Mouse (Mus musculus) heart, adult 2 months (tissue): Measurements from ENCODE around the gene Prkar1b.

Experiments used
- EP300 ChIP-seq: fragments of 200-500 bp; IDR thresholded peaks from 2 replicates; pipeline ENCODE4 v1.6.1; 2011; ENCODE audit warnings: low read depth, low read length, control low read depth; ENCODE audit not compliant: insufficient read depth
- POLR2A ChIP-seq: fragments of 200-500 bp; IDR thresholded peaks from 2 replicates; pipeline ENCODE4 v1.6.1; 2011; ENCODE audit warnings: mild to moderate bottlenecking, low read depth, low read length, control low read depth; ENCODE audit not compliant: insufficient read depth

DNA sequence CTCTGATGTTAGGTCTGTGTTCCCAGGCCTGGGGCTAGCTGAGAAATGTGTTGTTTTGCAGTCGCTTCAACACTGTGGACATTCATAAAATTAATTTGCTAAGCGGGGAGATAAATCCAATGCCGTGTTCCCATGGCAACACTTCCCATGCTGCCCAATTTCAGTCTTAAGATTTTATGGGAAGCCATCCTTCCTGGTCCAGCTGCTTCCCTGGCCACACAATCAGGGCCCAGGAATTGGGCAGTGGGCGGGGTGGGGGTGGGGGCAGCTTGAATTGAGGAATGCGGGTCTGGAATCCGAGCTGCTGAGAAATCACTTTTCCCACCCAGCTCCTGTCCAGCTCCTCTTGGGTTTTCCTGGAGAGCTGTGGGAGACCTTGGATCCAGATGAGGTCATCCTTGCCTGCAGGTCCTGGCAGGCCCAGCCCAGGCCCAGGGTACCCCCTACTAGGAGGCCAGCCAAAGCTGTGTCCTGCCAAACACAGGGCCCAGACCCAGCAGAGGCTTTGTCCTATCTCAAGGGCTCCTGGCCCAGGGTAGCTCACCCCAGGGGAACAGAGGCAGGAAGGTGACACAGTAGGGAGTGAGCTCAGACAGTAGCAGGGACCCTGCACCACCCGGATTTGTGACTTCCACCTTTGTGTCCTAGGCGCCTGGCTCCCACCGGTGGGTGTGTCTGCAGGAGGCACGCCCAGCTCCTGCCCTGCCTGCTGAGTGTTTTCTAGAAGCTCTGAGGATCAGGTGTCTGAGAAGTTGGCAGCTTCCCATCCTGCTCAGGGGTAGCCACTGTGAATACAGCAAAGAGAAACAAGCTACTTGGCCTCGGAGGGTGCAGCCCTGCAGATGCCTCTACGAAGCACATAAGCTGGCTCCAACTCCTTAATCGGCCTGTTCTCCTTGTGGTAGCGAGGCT is 116.1 kb downstream of the Prkar1b start:
- TF ChIP-seq POLR2A, result no peak
- TF ChIP-seq EP300, result no peak
